Mouse (Mus musculus) fat pad, adult 2 months (tissue): ENCODE results near the gene 1810062G17Rik.

Source experiments
- DNase-seq: peaks from one replicate; pipeline ENCODE4 v3.0.0-alpha.2; 2011; ENCODE audit warnings: low read depth, low spot score; ENCODE audit errors: extremely low read depth

Gene 1810062G17Rik

DNA sequence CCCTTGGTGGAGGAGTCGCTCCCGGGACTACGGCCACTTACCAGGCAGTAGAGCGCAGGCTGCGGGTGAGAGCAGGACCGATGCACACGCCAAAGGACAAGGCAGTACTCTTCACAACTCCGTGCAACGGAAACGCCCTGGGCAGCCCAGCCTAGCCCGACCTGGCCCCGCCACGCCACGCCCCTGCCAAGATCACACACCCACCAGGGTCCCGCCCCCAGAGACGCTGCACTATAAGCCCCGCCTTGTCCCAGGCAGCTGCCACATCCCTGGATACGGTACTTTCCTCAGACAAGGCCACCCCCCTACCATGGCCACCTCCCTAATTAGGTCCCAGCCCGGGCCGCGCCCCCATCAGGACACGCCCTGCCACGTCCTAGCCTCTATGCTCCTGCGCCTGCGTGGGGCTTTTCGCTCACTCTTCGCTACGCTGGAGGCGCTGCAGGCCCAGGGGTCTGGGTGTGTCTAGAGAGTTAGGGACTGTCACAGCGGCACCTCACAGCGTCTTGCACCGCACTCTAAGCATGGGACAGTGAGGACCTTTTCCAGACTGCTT lies at the start of gene 1810062G17Rik, which contains the start of gene Anxa5:
Gene 1810062G17Rik, plus strand, starts transcription at position 406 of the 556 bp plus-strand sequence.
Gene Anxa5, minus strand, starts transcription at position 363 of the 556 bp plus-strand sequence.
- DNase-seq, result peak; percentile 86

DNA sequence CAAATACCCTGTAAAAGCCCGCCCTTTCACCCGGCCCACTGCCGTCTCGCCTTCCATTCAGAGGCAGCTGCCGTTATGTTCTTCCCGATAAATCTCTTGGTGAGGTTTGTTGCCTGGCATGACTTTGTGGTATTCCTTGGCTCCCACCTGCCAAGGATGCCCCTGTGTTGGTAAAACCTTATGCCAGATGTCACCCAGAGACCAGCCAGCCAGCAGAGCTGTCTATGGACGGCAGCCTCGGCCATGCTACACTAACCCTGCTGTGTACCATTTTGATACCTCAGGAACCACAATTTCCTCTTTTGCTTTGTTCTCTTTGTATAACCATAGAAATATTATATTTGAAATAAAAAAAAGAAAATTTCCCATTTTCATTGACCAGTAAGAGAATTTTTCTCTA lies 48.4 kb upstream of the 1810062G17Rik start:
- DNase-seq, result no peak

DNA sequence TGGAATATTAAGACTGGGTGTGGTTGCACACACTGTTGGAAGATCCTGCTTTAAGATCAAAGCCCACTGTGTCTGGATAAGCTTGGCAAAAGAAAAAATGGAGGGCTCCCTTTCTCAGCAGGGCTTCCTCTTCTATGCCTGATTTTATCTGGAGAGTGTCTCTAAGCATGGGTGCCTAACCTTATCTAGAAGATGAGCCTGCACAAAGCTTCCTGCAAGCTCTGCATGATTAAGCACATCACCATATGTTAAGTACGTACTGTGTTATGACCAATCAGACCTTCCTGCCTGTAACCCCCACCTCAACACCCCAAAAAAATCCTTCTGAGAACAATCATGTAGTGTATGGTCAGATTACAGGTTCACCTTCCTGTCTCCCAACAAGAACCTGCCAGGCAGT lies 45.4 kb upstream of the 1810062G17Rik start:
- no peak for DNase-seq

DNA sequence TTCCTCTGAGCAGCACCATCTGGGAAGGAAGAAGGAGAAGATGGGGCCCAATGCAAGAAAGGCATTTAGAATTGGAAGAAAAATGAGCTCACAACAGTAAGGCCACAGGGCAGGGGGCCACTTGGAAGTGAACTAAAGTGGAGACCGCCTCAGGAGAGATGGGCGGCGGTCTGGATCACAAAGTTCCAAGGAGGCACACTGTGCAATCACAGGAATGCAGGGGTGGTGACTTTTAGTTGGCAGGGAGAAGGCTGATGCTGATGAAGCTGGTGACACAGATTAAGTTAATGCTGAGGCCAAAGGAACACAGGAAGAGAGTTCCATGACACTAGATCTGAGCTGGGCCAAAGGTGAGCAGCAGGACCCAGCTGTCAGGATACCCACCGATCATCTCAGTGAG lies 35.5 kb upstream of the 1810062G17Rik start:
- DNase-seq, result no peak

DNA sequence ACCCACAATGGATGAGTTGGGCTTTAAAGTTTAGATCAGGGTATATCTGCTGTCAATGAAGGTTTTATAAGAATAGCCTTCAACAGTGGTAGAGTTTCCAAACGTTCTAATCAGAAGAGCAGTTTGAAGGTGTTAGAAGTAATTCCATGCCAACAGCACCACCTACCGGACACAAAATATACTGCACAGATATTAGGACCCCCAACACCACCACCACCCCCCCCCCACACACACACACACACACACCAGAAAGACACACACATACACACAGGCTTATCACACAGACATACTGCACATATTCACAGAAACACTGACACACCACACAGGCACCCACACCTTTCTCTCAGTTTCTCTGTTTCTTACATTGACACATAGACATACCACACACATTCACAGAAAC lies 33.3 kb upstream of the 1810062G17Rik start:
- DNase-seq, result no peak

DNA sequence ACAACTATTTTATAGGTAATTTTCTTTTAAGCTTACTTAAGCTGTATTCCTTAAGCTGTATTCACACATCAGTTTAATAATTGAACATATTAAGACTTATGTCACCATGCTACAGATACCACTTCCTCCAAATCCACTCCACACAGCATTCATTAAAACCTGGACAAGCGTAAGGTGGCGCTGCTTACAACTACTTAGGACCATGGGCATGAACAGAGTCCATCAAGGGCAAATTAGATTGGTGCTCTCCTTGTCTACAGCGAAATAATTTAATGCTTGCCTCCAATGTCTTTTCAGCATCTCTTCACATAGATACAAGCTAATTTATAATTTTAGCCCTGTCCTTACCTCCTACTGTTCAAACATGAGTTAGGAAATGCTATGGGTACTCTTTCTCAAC lies 29.7 kb upstream of the 1810062G17Rik start:
- DNase-seq, result no peak

DNA sequence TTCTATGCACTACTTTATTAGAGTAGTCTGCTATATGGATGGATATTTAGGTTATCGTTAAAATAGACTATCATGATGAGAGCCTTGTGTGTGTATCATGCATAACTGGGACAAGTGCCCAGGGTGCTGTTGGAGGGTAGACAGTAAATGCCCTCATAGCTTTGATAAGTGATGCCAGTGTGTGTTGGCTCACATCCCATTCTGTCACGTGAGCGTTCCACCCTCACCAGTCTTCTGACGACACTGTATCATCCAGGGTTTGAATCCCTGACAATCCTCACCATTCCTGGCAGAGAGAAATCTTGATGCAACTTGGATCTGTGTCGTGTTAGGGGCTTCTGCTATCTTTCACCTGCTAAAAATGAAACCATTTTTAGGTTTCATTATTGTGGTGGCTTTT lies 29.2 kb upstream of the 1810062G17Rik start:
- DNase-seq, result no peak

DNA sequence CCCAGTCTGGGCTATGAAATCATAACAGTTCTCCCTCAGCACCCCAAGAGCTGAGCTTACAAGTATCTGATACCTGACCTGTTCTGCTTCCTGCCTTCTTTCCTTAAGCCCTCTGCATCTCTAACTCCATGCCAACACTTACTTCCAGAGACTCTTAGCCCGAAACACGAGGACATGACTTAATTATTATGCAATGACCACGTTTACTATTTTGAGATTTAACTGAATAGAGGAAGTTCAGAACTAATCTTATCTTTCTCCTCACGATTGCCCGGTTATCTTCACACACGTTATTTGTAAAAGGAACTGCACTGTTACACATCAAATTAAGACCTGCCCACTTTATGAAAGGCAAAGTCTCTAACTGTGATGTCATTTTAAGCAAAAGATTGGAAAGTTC lies 28.8 kb upstream of the 1810062G17Rik start:
- DNase-seq, result no peak

DNA sequence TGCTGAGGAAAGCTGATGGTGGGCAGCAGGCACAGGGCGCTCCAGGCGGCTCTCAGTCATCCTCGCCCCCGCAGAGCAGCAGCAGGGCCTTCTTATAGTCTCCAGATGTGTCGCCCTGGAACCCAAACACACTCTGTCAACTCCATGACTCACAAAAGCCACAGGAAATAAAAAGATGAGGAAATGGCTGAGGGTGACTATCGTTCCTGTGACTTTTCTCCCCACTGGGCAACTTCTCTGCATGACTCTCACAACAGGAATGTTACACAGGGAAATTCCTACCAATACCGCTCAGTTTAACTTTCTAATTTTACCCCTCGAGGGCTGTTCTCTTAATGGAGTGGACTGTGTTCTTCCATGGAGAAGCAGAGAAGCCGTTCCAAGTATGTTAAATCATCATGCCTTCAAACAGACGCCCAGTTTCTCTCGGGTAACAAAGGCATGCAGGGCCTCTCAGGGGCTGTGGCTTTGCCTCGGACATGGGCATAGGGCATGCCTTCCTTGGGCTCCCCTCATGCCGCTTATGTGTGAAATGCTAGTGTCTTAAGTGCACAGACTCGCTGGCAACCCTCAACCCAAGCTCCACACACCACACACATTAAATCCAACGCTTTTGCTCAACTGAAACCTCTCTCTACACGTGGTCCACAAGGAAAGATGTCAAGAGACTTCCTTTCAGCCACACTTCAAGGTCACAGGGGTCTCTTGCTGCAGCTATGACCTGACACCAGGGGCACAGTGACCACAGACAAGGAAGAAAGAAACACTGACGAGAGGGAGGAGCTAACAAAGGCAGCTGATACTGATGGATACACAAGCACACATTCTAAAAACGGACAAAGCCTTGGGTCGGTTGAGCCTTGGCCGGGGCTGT lies 26.2 kb upstream of the 1810062G17Rik start:
- DNase-seq, result no peak

DNA sequence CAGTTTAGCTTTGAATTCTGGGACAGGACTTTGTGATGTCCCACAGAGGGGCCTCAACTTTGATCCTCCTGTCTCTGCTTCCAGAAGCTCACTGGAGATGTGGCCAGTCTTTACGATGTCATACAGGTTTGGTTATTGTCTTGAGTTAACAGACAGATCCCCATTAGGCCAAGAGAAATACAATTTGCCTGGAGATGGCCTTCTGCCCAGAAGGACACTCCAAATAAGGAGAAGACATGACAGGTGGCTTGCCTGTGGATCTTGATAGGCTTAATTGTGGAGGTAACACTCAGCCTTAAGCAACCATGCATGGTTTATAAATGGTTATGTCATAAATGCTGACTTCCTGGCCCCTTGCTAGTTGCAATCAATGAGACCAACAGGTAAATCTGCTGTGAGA lies 23.2 kb upstream of the 1810062G17Rik start:
- DNase-seq, result no peak

DNA sequence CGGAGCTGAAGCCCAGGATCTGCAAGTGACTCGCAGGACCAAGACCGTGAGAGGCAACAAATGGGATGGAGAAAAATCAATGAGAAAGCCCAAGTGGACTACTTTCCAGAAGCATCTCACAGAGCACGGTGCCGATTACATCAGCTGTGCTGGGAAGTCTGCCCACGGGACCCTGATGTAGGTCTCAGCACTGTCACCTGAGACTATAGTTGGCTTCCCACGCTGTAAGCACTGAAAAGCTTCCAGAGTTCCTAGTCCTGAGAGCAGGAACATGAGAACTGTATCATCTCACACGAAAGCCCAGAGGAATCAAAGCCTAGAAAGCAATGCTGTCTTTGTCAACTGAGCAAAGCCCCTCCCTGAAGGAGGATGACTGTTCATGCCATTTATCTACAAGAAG lies 20.6 kb upstream of the 1810062G17Rik start:
- no peak for DNase-seq

DNA sequence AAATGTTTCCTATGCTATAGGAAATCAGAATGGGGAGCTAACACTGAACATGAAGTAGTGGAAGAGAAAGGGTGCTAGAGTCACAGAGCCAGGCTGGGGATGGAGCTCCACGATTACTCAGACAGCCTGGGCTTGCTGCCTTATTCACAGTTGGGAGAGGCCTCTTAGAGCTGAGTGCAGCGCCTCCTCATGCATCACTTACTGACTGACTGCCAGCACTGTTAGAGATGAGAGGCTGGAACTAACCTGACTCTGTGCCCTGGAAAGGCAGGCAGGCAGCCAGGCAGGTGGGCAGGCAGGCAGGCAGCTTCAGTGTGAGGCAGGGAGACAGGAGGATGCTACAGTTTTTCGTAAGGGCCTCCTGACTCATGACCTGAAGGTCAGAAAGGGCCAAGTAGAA lies 20.2 kb upstream of the 1810062G17Rik start:
- no peak for DNase-seq

DNA sequence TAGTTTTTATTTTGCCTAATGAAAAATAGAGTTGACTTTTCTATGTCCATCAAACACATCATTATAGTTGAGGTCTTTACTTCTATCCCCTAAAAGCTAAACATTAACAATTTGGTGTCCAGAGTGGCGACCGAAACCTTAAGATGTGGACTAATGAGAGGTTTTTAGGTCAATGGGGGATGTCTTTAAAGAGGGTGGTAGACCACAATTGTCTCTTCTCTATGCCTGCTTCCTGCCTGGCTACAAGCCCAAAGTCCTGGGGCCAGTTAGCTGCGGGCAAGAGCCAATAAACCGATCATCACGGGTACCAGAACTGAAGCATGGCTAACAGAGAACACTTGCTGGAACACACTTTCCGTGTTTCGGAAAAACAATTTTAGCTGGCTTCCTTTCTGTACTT lies 15.0 kb upstream of the 1810062G17Rik start:
- DNase-seq, result no peak

DNA sequence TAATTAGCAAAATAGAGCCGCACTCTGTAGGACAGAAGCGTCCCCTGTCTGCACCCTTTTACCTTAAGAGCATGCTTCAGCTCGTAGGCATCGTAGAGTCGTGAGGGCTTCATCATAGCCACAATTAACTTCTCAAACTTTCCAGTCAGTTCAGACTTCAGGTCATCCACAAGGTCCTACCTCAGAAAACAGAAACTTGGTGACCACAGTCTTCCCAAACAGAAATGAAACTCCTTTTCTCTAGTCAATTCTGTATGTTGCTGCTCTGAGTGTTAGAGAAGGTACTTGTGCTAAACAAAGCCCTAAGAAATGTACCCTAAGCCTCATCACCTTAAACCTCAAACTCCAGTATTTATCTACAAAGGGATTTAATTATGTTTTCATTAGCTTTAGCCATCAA lies 13.9 kb upstream of the 1810062G17Rik start:
- no peak for DNase-seq

DNA sequence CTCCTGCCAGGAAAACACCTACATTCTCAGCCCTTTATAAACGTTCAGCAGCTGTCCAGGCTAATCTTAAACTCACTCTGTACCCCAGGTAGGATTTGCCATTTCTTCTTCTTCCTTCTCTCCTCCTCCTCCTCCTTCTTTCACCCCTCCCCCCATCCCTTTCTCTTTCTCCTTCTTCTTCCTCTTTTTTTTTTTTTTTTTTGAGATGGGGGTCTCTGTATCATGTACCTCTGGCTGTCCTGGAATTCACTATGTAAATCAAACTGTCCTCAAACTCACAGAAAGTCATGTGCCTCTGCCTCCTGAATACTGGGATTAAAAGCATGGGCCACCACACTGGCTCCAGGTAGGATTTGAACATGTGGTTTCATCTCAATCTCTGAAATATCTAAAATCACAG lies 13.4 kb upstream of the 1810062G17Rik start:
- no peak for DNase-seq

DNA sequence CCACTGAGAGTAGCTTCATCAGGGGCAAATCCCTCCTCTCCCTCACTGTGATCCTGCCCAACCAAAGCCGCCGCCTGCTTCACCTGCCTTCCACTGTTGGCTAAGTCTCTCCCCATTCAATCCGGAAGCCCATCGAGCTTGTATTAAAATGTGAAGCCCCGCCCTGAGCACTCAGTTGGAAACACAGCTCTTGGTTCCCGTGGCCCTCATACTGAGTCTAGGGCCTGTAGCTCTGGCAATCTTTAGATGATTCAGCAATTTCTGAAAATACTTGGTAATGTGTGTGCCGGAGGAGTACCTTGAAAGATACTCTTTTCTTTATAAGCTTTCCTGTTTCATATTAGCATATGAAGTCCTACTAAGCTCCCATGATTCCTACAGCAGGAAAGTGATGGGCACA lies 10.2 kb upstream of the 1810062G17Rik start:
- DNase-seq, result no peak

DNA sequence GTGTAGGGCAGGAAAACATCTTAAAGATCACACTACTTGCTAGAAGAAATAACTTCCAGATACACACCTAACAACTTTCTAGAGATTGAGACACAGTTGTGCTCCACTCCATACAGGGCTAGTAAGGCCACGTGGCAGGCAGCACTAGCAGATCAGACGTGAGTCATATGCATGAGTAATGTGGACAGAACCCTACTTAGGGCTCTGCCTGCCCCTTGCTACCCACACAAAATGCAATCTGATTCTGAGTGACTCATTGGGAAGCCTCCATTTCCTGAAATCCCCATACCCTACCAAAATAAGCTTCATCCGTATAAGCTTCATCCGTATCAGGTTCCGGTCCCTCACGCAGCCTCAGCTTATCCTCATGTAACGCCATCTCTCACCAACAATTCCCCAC lies 8.1 kb upstream of the 1810062G17Rik start:
- DNase-seq, result no peak

DNA sequence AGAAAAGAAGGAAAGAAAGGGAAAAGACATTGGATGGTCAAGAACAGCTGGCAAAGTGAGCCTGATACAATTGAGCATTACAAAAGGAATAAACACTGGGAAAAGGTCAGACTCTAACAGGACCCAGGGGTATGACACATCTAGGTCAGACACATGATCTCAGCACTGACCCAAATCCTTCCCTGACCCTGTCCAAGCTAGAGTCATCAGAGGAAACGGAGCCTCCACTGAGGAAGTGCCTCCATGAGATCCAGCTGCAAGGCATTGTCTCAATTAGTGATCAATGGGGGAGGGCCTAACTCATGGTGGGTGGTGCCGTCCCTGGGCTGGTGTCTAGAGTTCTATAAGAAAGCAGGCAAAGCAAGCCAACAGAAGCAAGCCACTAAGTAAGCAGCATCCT lies 6.9 kb upstream of the 1810062G17Rik start:
- DNase-seq, result no peak

DNA sequence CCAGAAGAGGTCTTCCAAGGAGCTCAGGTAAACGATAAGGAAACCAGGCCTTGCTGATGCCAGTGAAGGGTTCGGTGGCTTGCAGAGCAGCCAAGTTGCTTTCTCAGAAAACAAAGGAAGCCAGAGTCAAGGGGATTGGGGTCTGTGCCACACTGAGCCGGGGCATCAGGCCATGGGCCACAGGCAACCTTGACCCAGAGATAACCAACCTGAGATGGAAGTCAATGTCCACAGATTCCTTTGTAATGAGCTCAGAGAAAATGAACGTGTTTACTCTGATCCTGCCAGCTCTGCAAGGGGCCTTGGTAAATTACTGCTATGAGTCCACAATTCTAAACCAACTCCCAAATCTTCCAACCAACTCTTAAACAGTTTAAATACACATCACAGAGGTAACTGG lies 3.9 kb upstream of the 1810062G17Rik start:
- DNase-seq, result no peak

DNA sequence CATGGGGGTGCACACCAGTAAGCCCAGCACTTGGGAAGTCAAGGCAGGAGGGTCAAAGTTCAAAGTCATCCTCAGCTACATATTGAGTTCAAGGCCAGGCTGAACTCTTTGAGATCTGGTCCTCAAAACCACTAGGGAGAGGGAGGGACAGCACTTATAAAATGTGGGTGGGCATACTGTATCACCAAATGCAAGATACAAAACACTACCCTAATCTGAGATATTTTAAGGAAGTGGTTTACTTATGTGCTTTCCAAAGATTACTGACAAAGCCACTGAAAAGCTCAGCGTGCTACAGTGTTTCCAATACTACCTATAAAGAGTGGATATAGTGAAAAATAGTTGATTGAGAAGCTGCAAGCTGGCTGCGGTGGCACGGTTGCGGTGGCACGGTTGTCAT lies 2.5 kb upstream of the 1810062G17Rik start:
- DNase-seq, result no peak

DNA sequence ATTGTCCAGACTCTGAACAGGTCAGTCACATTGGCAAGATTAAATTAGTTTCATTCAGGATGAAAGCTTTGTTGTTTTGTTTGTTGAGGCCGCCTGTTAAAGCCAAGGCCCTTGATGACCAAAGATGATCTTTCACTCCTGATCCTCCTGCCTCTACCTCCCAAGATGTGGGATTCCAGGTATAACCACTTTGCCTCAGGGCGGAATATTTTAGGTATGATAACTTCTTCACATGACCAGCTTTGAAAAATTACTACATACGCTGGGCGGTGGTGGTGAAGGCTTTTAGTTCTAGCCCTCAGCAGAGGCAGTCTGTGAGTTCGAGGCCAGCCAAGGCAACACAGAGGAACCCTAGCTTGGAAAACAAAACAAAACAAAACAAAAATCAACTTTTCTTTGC lies 1.3 kb upstream of the 1810062G17Rik start:
- DNase-seq, result no peak

DNA sequence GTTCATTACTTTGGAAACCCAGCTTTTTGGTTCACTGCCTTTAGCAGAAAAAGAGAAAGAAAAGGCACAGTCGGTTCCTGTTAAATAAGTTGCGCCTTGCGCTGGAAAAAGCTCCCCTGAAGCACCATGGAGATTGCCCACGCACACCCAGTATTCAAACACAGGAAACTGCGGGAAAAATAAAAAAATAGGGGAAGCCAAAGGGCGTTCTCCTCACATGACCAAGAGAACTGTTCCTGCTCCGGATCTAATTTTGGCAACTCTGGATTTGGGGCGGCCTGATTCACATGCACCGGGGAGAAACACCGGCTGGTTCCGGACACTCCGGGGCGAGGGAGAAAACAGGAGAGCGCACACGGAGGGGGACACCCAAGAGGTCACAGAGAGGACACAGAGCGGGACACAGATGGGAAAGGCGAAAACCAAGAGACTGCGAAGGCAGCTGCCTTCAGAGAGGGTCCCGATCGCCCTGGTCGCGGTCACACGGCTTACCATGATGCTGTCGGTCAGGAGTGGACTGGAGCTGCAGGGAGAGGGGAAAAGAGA lies 726 bp upstream of the 1810062G17Rik start:
- DNase-seq, result no peak
